ENCODE assay signal across 8 mouse cellular contexts in the genomic region with DNA sequence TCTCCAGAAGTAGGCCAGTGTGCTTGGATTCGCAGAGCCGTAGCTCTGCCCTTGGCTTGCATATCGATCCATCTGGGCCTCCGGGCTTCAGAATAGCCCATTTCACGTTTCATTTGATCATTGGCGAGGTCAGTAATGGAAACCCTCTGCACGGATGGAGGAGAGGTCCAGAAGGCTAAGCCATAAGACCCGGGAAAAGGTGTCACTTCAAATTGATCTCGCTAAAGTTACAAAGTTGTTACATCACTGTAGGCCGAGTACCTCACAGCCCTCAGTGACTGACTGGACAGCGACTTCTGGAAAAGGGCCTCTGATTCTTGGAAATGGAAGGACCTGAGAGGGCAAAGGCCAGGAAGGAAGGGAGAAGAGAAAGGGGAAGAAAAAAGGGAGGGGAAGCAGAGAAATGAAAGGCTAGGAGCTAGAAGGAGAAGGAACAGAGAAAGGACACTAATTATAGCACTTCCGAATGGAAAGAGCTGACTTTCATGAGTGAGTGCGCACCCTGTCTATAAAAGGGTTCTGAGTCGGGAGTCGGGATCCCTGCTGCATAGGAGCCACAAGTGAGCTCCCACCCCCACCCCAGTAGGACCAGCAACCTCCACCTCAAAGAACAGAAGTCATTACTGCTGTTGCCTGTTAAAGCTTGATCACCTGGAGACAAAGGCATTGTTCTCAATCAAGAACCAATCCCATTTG. TPM values are rescaled to one million over a fixed set of nuclear protein-coding genes. Genes with fewer than 3 reads are reported as not detected.
A peak's percentile ranks its signal among the peaks of the same experiment; 100 is the strongest.
DNase-seq lines count a peak whose midpoint lies in the region; ATAC-seq and TF ChIP-seq lines count a peak whose summit lies in the region.

No protein-coding gene starts in this region.

- no peak for DNase-seq in heart, adult 18-20 months
- no peak for DNase-seq in liver, postnatal 0 days
- no peak for DNase-seq in retina, postnatal 1 day
- no peak for DNase-seq in layer of hippocampus, adult 9-11 months

- no peaks in the 10 kb centered on the region for H3K27me3 ChIP-seq in heart, embryonic 11.5 days (ENCODE audit: control insufficient read depth, insufficient read depth, low read length)
- H3K27me3 ChIP-seq in ES-Bruce4 (ENCODE audit: control insufficient read depth, insufficient read depth, low read length, poor library complexity, severe bottlenecking), result no peaks in the 10 kb centered on the region; the same call in 1 of the 2 replicates
- no peaks in the 10 kb centered on the region for H3K27me3 ChIP-seq in heart, embryonic 16.5 days (ENCODE audit: control insufficient read depth, insufficient read depth, low read length)
- peaks cover 13% of the 10 kb centered on the region for H3K27me3 ChIP-seq in liver, postnatal 0 days (ENCODE audit: insufficient read depth, low read length)

- no peak for TF ChIP-seq POLR2A in ES-Bruce4 (IDR thresholded peaks at IDR 0.05; ENCODE audit: insufficient read depth, low read length)

- no peak overlapping the region; the same call in 1 of the 2 replicates for H3K27ac ChIP-seq in heart, embryonic 11.5 days (ENCODE audit: low read depth, low read length)
- H3K27ac ChIP-seq in ES-Bruce4 (ENCODE audit: insufficient read depth, low read length), result no peak overlapping the region
- peak overlapping the region; percentile 86; the same call in 1 of the 2 replicates for H3K27ac ChIP-seq in heart, embryonic 16.5 days (ENCODE audit: low read length)
- H3K27ac ChIP-seq in liver, postnatal 0 days (ENCODE audit: low read depth), result peak overlapping the region; percentile 48; the same call in 1 of the 2 replicates

- peaks cover 22% of the 10 kb centered on the region for H3K4me1 ChIP-seq in heart, embryonic 11.5 days (ENCODE audit: control insufficient read depth, insufficient read depth, low read length)
- no peaks in the 10 kb centered on the region for H3K4me1 ChIP-seq in ES-Bruce4 (ENCODE audit: control insufficient read depth, insufficient read depth, low read length)
- H3K4me1 ChIP-seq in heart, embryonic 16.5 days (ENCODE audit: control insufficient read depth, insufficient read depth, low read length), result peaks cover 15% of the 10 kb centered on the region
- H3K4me1 ChIP-seq in liver, postnatal 0 days (ENCODE audit: insufficient read depth), result peaks cover 20% of the 10 kb centered on the region

- no peaks in the 10 kb centered on the region for H3K36me3 ChIP-seq in heart, embryonic 11.5 days (ENCODE audit: control insufficient read depth, insufficient read depth, low read length)
- H3K36me3 ChIP-seq in ES-Bruce4 (ENCODE audit: control insufficient read depth, insufficient read depth, low read length, poor library complexity, severe bottlenecking), result no peaks in the 10 kb centered on the region
- no peaks in the 10 kb centered on the region for H3K36me3 ChIP-seq in heart, embryonic 16.5 days (ENCODE audit: control insufficient read depth, insufficient read depth)
- H3K36me3 ChIP-seq in liver, postnatal 0 days (replicated peaks; ENCODE audit: insufficient read depth, low read length), result no peaks in the 10 kb centered on the region

- ATAC-seq in heart, embryonic 11.5 days (replicated peaks; ENCODE audit: insufficient number of reproducible peaks, low FRiP score, low TSS enrichment), result no peak
- no peak for ATAC-seq in heart, embryonic 16.5 days (replicated peaks; ENCODE audit: extremely low read depth, insufficient read depth, low FRiP score)
- no peak for ATAC-seq in liver, postnatal 0 days
- no peak for ATAC-seq in cerebellum, adult (ENCODE audit: insufficient number of reproducible peaks, low FRiP score, low TSS enrichment)

- H3K9ac ChIP-seq in heart, embryonic 11.5 days (ENCODE audit: low read depth, low read length), result peak overlapping the region; percentile 85; the same call in 1 of the 2 replicates
- peak overlapping the region; percentile 74 for H3K9ac ChIP-seq in ES-Bruce4 (ENCODE audit: low read depth, poor library complexity, severe bottlenecking)
- H3K9ac ChIP-seq in heart, embryonic 16.5 days (ENCODE audit: low read length), result peak overlapping the region; percentile 88
- H3K9ac ChIP-seq in liver, postnatal 0 days (replicated peaks), result peak overlapping the region; percentile 67

- no peak for TF ChIP-seq CTCF in ES-Bruce4 (IDR thresholded peaks at IDR 0.05; ENCODE audit: low read depth, low read length)
- TF ChIP-seq CTCF in liver, postnatal 0 days (IDR thresholded peaks at IDR 0.05; ENCODE audit: low read depth), result no peak

- 21% methylated on average over 15 of the region's 15 CpGs for WGBS in heart, embryonic 11.5 days (ENCODE audit: insufficient replicate concordance)
- WGBS in heart, embryonic 16.5 days, result 25% methylated on average over 15 of the region's 15 CpGs
- 26% methylated on average over 15 of the region's 15 CpGs for WGBS in liver, postnatal 0 days (ENCODE audit: insufficient replicate concordance)

- peak overlapping the region; percentile 93 for H3K4me3 ChIP-seq in heart, embryonic 11.5 days (ENCODE audit: low read depth, low read length)
- H3K4me3 ChIP-seq in ES-Bruce4 (ENCODE audit: low read depth, low read length), result 0 out of 2 replicates have a peak overlapping the region, but pooled peaks have one; percentile 25
- peak overlapping the region; percentile 87 for H3K4me3 ChIP-seq in heart, embryonic 16.5 days (ENCODE audit: low read length)
- H3K4me3 ChIP-seq in liver, postnatal 0 days (ENCODE audit: low read depth, low read length), result peak overlapping the region; percentile 74

- no peaks in the 10 kb centered on the region for H3K9me3 ChIP-seq in heart, embryonic 11.5 days (replicated peaks; ENCODE audit: control insufficient read depth, low read length)
- no peaks in the 10 kb centered on the region for H3K9me3 ChIP-seq in ES-Bruce4 (replicated peaks; ENCODE audit: control insufficient read depth, insufficient read depth, low read length, poor library complexity, severe bottlenecking)
- H3K9me3 ChIP-seq in heart, embryonic 16.5 days (replicated peaks; ENCODE audit: control insufficient read depth, low read length), result no peaks in the 10 kb centered on the region
- no peaks in the 10 kb centered on the region for H3K9me3 ChIP-seq in liver, postnatal 0 days (ENCODE audit: low read length)

- H3K4me2 ChIP-seq in heart, embryonic 11.5 days, result peak overlapping the region; percentile 94
- peak overlapping the region; percentile 92 for H3K4me2 ChIP-seq in heart, embryonic 16.5 days (ENCODE audit: low read depth, low read length)
- peak overlapping the region; percentile 86 for H3K4me2 ChIP-seq in liver, postnatal 0 days (ENCODE audit: low read depth, low read length)

- no peak for TF ChIP-seq EP300 in ES-Bruce4 (IDR thresholded peaks at IDR 0.05; ENCODE audit: insufficient read depth, low read depth, low read length)
- TF ChIP-seq EP300 in liver, postnatal 0 days (IDR thresholded peaks at IDR 0.05; ENCODE audit: low read depth), result no peak

RNA-seq across cellular contexts. Expression of a gene that starts 3.5 kb away (rescaled TPM):
- 15.2 and 15.7 TPM in 2 replicates for polyA plus RNA-seq in heart, embryonic 11.5 days (2014; fragmentation: Nextera tagmentation; extraction: Ambion mirVana)
- 1 to 10 TPM in 1 of 2 experiments, under 1 TPM in 1; 0.89 to 1.5 TPM for total RNA-seq in heart, adult 18-20 months (2021)
- 2.9 and 3.0 TPM in 2 replicates for polyA plus RNA-seq in ES-Bruce4 (2011; ENCODE audit: insufficient read depth, insufficient read length, low read depth, missing spikeins)
- 5.7 and 6.1 TPM in 2 replicates for polyA plus RNA-seq in heart, embryonic 16.5 days (2015; fragmentation: Nextera tagmentation; extraction: Ambion mirVana)
- 6.6 TPM in 2 replicates for polyA plus RNA-seq in liver, postnatal 0 days (2015; fragmentation: Nextera tagmentation; extraction: Ambion mirVana)

Comparison
In these comparisons a context has a peak if more than half of its experiments do, and no peak if none do; other contexts are left out.
1. H3K27ac ChIP-seq: peak in heart, embryonic 16.5 days (single experiment) and liver, postnatal 0 days (single experiment); none in heart, embryonic 11.5 days (single experiment) and ES-Bruce4 (single experiment).
2. H3K4me3 ChIP-seq: peak in every context shown above with its lines; median percentile 93 in heart, embryonic 11.5 days; 87 in heart, embryonic 16.5 days; 74 in liver, postnatal 0 days; 25 in ES-Bruce4.
3. Peak in every context shown above with its lines, with median percentiles within 50 percentile points of each other: H3K4me2 ChIP-seq and H3K9ac ChIP-seq.